Mouse (Mus musculus) myocyte (in vitro differentiated cells): ENCODE results near the gene Zfp618. TPM values are rescaled to one million over a fixed set of nuclear protein-coding genes. Genes with fewer than 3 reads are reported as not detected.

Source experiments
- H3K27me3 ChIP-seq: one replicate; pipeline ENCODE4 v1.6.1; 2011; ENCODE audit not compliant: control insufficient read depth, insufficient read depth, insufficient read length
- H3K36me3 ChIP-seq: one replicate; pipeline ENCODE4 v1.6.1; 2011; ENCODE audit not compliant: control insufficient read depth, insufficient read depth
- H3K4me2 ChIP-seq: one replicate; pipeline ENCODE4 v1.6.1; 2011; ENCODE audit warnings: low read depth, control low read depth
- H3K4me3 ChIP-seq: one replicate; pipeline ENCODE4 v1.5.1; 2011; ENCODE audit warnings: mild to moderate bottlenecking, control low read depth, moderate library complexity
- H3K79me2 ChIP-seq: one replicate; pipeline ENCODE4 v1.6.1; 2011; ENCODE audit not compliant: control insufficient read depth, insufficient read depth
- H3ac ChIP-seq: one replicate; pipeline ENCODE4 v1.6.1; 2011; ENCODE audit not compliant: control insufficient read depth, insufficient read length
- CEBPB ChIP-seq: IDR thresholded peaks from 2 replicates; pipeline ENCODE4 v1.6.1; 2011; ENCODE audit warnings: mild to moderate bottlenecking, moderate library complexity; ENCODE audit not compliant: poor library complexity, insufficient read depth, severe bottlenecking
- E2F4 ChIP-seq: IDR thresholded peaks from one replicate; pipeline ENCODE4 v1.6.1; 2011; ENCODE audit warnings: mild to moderate bottlenecking, control low read depth, moderate library complexity; ENCODE audit not compliant: insufficient read depth
- MAX ChIP-seq: IDR thresholded peaks from one replicate; pipeline ENCODE4 v1.6.1; 2011; ENCODE audit warnings: low read depth, mild to moderate bottlenecking, control low read depth
- MYOD1 ChIP-seq, 3 experiments: IDR thresholded peaks; one replicate each; pipeline ENCODE4 v1.6.1; 2011; ENCODE audit warnings: control low read depth in 2 of 3, low read depth in 2 of 3, mild to moderate bottlenecking in 2 of 3, moderate library complexity in 1 of 3; ENCODE audit not compliant: insufficient read length in 2 of 3, control insufficient read depth in 1 of 3
- MYOG ChIP-seq, 3 experiments: IDR thresholded peaks; one replicate each; pipeline ENCODE4 v1.6.1; 2011; ENCODE audit warnings: control low read depth in 2 of 3, low read depth in 2 of 3, mild to moderate bottlenecking in 2 of 3; ENCODE audit not compliant: insufficient read length in 2 of 3, control insufficient read depth in 1 of 3, insufficient read depth in 1 of 3
- POLR2A ChIP-seq: IDR thresholded peaks from one replicate; pipeline ENCODE4 v1.6.1; 2011; ENCODE audit warnings: low read depth, mild to moderate bottlenecking, control low read depth, moderate library complexity; ENCODE audit not compliant: insufficient read length
- POLR2AphosphoS2 ChIP-seq: IDR thresholded peaks from one replicate; pipeline ENCODE4 v1.6.1; 2011; ENCODE audit warnings: low read depth, control low read depth; ENCODE audit not compliant: insufficient read length
- REST ChIP-seq: IDR thresholded peaks from one replicate; pipeline ENCODE4 v1.6.1; 2011; ENCODE audit warnings: mild to moderate bottlenecking, control low read depth, moderate library complexity; ENCODE audit not compliant: insufficient read depth, insufficient read length
- SRF ChIP-seq: IDR thresholded peaks from one replicate; pipeline ENCODE4 v1.6.1; 2011; ENCODE audit warnings: low read depth; ENCODE audit not compliant: control insufficient read depth, insufficient read length
- TCF12 ChIP-seq: IDR thresholded peaks from one replicate; pipeline ENCODE4 v1.6.1; 2011; ENCODE audit warnings: mild to moderate bottlenecking, control low read depth; ENCODE audit not compliant: poor library complexity, insufficient read depth, severe bottlenecking
- TCF3 ChIP-seq: IDR thresholded peaks from one replicate; pipeline ENCODE4 v1.6.1; 2011; ENCODE audit warnings: low read depth, control low read depth; ENCODE audit not compliant: insufficient read length
- USF1 ChIP-seq: IDR thresholded peaks from one replicate; pipeline ENCODE4 v1.6.1; 2011; ENCODE audit warnings: low read depth, mild to moderate bottlenecking, control low read depth, moderate library complexity
- polyA plus RNA-seq: library from polyadenylated mRNA; unstranded; fragments of >200 nt; fragmentation: generic; extraction: Trizol; gene quantifications from one replicate; pipeline ENCODE4 v1.2.1, GENCODE M21; 2012; ENCODE audit warnings: missing spikeins

Gene Zfp618
- polyA plus RNA-seq, 1 experiment = not detected

- Histone ChIP-seq H3K79me2 (no peaks in the 10 kb centered on the region), H3K4me2 (no peak overlapping the region)
- no peak for TF ChIP-seq USF1
- no peak for TF ChIP-seq TCF12
- TF ChIP-seq TCF3 = no peak
- no peak for TF ChIP-seq MYOD1 (IDR thresholded peaks at IDR 0.05; ENCODE audit: control insufficient read depth in 1 of 3, insufficient read length in 2 of 3, low read depth in 2 of 3)
- TF ChIP-seq SRF = no peak
- TF ChIP-seq MAX = no peak
- no peak for TF ChIP-seq POLR2A
- no peak for TF ChIP-seq REST
- no peak for TF ChIP-seq MYOG (IDR thresholded peaks at IDR 0.05; ENCODE audit: control insufficient read depth in 1 of 3, insufficient read depth in 1 of 3, insufficient read length in 2 of 3, low read depth in 2 of 3)
- no peak for TF ChIP-seq E2F4
- TF ChIP-seq CEBPB = no peak
- no peak for TF ChIP-seq POLR2AphosphoS2
Observed at GRCm38 (mm10) chr4:63186281-63186870, 221.0 kb downstream of the Zfp618 start.

More at GRCm38 (mm10) chr4:63186281-63186870, 221.0 kb downstream of the Zfp618 start:
- H3K4me3 ChIP-seq = no peak overlapping the region
- H3K36me3 ChIP-seq = no peaks in the 10 kb centered on the region
- no peak overlapping the region for H3ac ChIP-seq
- H3K27me3 ChIP-seq = peaks cover 22% of the 10 kb centered on the region

Other genes starting within 250 kb of the Zfp618 start
- gene Ambp, start 189.2 kb downstream of the Zfp618 start, polyA plus RNA-seq = not detected
- not detected for gene Kif12, start 206.6 kb downstream of the Zfp618 start, polyA plus RNA-seq
- gene Col27a1, start 248.4 kb downstream of the Zfp618 start, polyA plus RNA-seq = 0.13 TPM